Mouse (Mus musculus) layer of hippocampus, postnatal 36 days (tissue): ENCODE data around the gene Greb1. TPM values are rescaled to one million over a fixed set of nuclear protein-coding genes. Genes with fewer than 3 reads are reported as not detected.

Experiments
- DNase-seq, 2 experiments: peaks; one replicate each; pipeline ENCODE4 v3.0.0; 2022
- microRNA-seq, 2 experiments: library from miRNA; unstranded; fragments of <30 nt; microRNA quantifications; one replicate each; pipeline ENCODE4 v1.2.0; 2021
- total RNA-seq, 2 experiments: library from RNA; stranded (reverse); gene quantifications; 2 replicates each; pipeline ENCODE4 v1.2.3; 2021

The Greb1 gene
- total RNA-seq, 2 experiments from 2014 or later, result 0.61 to 0.72 TPM

- peak; percentile 45 for DNase-seq
Measured at GRCm38 (mm10) chr12:16634075-16634813, 166.4 kb downstream of the Greb1 start.

- DNase-seq, result no peak
Measured at GRCm38 (mm10) chr12:16633235-16633634, 167.5 kb downstream of the Greb1 start.

GRCm38 (mm10) chr12:16631423-16631822, 169.3 kb downstream of the Greb1 start:
- no peak for DNase-seq

GRCm38 (mm10) chr12:16630866-16631185, 169.9 kb downstream of the Greb1 start:
- no peak for DNase-seq

GRCm38 (mm10) chr12:16630152-16630865, 170.4 kb downstream of the Greb1 start:
- DNase-seq, result no peak

Small RNA genes within 50 kb of the gene (microRNA-seq; reads per million reads assigned to microRNA genes)
- gene Gm44305, result 0 reads per million in 2 experiments

Other genes with a start within 250 kb of the Greb1 start
- 10 to 100 TPM; 25.1 to 26.3 TPM for gene Lpin1, start 189.9 kb downstream of the Greb1 start, total RNA-seq
- gene Ntsr2, start 147.5 kb downstream of the Greb1 start, total RNA-seq, result 100 to 1,000 TPM; 195 to 199 TPM
- gene E2f6, start 10.1 kb upstream of the Greb1 start, total RNA-seq, result 10 to 100 TPM; 32.2 to 33.8 TPM
- 100 to 1,000 TPM; 136 to 137 TPM for gene Rock2, start 94.0 kb upstream of the Greb1 start, total RNA-seq
- gene Pqlc3, start 199.5 kb upstream of the Greb1 start, total RNA-seq, result 1 to 10 TPM; 1.0 to 1.2 TPM
- gene 2410004P03Rik, start 210.8 kb upstream of the Greb1 start, total RNA-seq, result under 1 TPM; 0.25 to 0.61 TPM